Mouse (Mus musculus) G1E-ER4 (cell line): Measurements from ENCODE around the gene Tcl1b1. TPM values are rescaled to one million over a fixed set of nuclear protein-coding genes. Genes with fewer than 3 reads are reported as not detected.
"Not testable (repeated sequence)": the region's sequence is repeated elsewhere in the genome, so short reads cannot be mapped to it uniquely, and the experiment has no call there.

ENCODE experiments used
- GATA1 ChIP-seq: IDR thresholded peaks from one replicate; pipeline ENCODE4 v1.8.0; 2012; ENCODE audit warnings: low read length, inconsistent platforms
- polyA plus RNA-seq: library from polyadenylated mRNA; stranded (reverse); fragments of >175 nt; gene quantifications from 2 replicates; pipeline ENCODE4 v1.2.3, GENCODE M21; 2012

Gene Tcl1b1
- not detected in 2 replicates for polyA plus RNA-seq

DNA sequence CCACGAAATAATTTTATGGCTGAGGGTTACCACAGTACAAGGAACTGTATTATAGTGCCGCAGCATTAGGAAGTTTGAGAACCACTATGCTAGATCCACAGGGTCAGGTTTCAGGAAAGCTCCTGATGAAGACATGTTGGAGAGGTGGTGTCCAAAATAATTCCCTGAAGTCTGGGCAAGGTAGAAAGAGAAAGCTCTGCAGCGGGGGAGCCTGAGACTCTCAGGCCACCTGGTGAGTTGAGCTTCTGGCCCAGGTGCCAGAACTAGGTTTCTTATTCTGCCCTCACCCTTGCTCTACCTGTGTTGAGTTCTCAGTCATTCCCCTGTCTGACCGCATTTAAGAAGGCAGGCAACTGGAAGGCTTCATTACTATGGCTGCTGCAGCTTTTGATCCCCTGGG, at the start of gene Tcl1b1:
Gene Tcl1b1 (plus strand): TSS at position 301 of the 400 bp plus-strand sequence.
- no peak for TF ChIP-seq GATA1

DNA sequence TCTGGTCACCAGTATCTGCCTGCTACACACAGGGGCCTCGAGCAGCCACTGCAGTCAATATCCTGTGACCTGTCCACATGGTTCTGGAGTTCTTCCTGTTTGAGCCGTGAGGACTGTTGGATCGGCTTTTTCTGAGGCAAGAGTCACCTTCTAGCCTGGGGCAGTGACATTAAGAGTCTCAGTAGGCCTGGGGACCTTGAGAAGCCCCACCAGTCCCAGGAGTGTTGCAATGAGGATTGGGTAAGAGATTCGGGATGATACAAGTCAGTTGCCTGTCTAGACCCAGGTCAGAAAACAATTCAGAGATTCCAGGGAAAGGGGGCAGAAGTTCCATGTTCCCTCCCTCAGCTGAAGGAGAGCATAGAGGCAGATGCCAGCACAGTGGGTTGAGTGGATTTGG, 49.7 kb upstream of the Tcl1b1 start:
- no peak for TF ChIP-seq GATA1

DNA sequence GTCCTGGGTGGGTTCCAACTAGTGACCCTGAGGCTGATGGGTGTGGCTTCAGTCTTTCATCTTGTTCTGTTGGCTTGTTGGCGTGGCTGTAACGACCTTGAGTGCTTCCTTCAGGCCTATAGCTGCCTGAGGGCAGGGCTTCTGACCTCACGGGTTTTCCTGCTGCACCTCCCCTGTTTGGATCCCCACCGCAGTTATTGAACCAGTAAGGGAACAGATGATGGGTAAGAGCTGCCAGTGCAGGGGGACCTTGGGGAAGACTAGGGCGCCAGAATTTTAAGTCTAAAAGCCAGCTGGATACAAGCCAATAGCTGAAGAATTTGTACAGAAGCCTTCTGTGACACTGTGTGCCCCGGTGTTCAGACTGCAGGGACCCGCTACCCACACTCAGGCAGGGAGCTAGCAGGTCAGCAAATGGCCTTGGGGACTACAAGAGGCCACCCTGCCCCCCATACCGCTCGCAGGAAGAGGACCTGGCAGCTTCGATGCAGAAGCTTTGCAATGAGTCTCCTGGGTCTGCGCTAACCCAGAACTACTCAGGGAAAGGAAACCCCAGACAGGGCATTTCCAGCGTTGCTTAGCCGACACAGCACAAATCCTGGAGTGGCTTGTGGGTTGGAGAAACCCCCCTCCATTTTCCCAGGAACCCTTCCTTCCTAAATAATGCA, 47.0 kb upstream of the Tcl1b1 start:
- TF ChIP-seq GATA1 = no peak

DNA sequence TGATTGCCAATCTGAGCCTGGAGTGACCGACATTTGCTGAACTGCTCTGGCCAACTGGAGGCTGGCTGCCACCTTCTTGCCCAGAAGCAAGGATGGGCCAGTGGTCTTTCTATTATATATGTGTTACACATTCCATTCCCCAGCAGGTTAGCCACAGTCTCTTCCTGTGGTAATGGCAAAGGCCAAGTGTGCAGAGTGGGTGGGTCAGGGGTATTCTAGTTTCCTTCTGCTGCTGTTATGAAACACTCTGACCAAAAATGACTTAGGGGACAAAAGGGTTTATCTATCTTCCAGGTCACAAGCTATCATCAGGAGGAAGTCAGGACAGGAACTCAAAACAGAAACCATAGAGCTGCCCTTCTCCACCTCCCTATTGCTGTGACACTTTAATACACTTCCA, 42.8 kb upstream of the Tcl1b1 start:
- TF ChIP-seq GATA1 = no peak

DNA sequence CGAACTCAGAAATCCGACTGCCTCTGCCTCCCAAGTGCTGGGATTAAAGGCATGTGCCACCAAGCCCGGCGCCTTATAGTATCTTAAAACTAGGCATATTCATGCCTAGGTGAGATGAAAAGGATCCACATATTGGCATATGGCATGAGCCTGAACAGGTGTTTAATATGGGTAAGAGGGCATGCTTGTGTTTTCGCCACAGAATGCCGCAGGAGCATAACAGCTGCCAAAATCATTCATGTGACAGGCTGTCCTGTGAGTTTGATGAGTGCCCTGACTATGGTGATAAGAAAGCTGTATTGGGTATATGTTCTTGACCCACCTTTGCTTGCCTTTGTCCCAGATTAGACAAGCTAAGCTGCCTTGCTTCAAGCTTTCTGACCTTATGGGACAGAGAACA, 34.1 kb upstream of the Tcl1b1 start:
- no peak for TF ChIP-seq GATA1

DNA sequence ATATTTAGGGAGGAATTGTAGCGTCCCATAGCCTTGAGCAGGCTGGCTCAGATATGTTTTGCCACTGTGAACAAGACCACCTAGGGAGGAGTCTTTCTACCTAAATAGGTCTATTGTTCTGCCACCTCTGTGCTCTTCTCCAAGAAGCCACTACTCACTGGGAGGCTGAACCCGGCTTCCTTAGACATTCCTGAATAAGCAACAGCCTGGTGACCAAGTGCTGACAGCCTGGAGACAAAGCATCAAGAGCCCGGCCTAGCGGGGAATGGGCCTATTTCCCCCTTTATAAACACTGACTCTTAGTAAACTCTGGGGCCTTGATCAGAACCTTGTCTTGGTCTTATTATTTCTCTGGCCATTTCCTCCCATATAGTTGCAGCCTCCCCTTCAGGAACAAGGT, 33.0 kb upstream of the Tcl1b1 start:
- TF ChIP-seq GATA1 = no peak

DNA sequence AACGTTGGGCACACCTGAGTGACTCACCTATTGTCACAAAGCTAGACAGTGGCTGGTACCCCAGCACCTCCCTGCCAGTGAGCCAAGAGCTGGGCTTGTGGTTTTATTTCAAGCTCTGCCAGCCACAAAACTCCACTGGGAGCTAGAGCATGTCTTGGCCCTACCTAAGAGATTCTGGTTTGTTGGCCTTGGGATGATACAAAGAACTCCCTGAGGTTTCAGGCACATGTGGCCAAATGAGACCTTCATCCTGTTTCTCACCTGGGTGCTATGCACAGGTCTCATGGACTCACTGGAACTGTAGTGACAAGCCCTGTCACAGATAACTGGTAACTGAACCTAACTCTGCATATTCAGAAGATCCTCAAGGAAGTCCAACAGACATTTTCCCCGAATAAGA, 31.9 kb upstream of the Tcl1b1 start:
- no peak for TF ChIP-seq GATA1

DNA sequence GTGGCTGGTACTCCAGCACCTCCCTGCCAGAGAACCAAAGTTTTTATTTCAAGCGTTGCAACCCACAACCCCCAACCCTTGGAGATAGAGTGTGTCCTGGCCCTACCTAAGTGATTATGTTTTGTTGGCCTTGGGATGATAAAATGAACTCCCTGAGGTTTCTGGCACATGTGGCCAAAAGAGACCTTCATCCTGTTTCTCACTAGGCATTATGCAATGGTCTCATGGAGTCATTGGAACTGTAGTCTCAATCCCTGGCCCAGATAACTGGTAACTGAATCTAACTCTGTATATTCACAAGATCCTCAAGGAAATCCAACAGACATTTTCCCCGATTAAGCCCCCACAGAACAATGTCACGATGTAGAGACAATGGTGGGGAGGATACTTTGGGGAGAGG, 16.4 kb upstream of the Tcl1b1 start:
- no peak for TF ChIP-seq GATA1

DNA sequence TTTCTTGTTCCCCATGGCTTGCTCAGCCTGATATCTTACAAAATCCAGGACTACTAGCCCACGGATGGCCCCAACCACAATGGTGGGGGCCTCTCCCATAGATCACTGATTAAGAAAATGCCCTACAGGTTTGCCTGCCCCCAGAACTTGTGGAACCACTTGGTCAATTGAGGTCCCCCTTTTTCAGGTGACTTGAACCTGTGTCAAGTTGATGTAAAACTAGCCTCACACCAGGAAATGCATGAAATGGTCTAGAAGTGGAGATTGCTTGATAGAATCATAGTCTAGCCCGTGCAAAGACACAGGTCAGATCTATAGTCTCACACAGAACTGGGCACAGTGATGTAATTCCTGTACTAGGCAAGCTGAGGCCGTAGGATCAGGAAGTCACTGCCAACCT, 13.8 kb upstream of the Tcl1b1 start, which contains the start of gene Tcl1b2:
Gene Tcl1b2 (plus strand): TSS at position 301 of the 400 bp plus-strand sequence.
- TF ChIP-seq GATA1 = no peak

DNA sequence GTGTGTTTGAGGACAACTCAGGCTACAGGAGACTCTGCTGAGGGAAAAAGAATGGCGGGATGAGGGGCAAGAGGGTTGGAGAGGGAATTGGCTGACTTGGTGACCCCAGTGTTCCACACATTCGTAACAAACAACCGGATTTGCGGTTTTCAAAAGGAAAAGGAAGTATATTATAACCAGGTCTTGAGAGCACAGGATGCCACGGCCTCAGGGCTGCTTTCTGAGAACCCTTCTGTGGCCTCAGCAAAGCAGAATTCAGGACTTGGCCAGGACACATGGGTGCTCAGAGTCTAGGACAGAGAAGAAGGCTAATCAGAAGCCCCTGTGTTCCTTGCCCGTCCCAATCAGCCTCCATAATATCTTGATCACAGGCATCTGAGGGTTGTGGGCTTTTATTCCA, 648 bp upstream of the Tcl1b1 start:
- no peak for TF ChIP-seq GATA1

DNA sequence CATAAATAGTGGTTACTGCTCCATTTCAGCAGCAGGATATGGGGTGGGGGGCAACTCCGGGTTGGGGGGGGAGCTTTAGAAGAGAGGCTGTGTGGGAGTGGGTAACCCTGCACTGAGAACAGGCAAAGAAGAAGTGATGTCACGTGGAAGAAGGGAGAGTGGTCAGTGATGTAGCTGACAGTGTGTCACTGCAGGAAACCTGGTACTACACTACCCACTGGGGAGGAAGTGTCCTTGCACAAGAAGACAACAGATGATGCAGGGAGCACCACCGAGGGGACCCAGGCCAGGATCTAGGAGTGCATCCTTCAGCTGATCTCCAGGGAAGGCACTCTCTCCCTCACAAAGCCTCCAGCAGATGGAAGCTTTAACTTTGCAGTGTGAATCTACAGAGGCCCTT, 7.2 kb downstream of the Tcl1b1 start:
- TF ChIP-seq GATA1 = no peak

DNA sequence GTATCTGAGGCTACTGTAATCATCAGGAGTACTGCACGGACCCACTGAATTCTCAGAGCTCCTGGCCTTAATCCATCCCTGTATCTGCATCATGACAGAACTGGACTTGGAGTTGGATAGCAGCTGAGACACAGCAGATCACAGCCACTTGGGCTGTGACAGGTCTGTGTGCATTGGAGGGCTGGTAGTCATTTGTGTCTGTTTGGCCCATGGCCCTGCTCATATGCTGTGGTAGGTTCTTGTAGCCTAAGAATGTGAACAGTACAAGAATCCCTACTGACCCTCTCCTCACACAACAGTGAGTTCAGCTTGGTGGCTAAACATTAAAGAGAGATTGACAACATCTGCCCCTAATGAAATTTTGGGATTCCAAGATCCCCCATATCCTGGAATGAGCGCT, 13.9 kb downstream of the Tcl1b1 start:
- no peak for TF ChIP-seq GATA1

DNA sequence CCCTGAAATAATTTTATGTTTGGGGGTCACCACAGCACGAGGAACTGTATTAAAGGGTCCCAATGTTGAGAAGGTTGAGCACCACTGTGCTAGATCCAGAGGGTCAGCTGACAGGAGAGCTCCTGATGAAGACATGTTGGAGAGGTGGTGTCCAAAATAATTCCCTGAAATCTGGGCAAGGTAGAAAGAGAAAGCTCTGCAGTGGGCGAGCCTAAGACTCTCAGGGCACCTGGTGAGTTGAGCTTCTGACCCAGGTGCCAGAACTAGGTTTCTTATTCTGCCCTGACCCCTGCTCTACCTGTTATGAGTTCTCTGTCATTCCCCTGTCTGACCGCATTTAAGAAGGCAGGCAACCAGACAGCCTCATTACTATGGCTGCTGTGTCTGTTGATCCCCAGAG, 16.6 kb downstream of the Tcl1b1 start, which contains the start of gene Tcl1b5:
Gene Tcl1b5 (plus strand): TSS at position 301 of the 400 bp plus-strand sequence.
- TF ChIP-seq GATA1 = not testable (repeated sequence)

DNA sequence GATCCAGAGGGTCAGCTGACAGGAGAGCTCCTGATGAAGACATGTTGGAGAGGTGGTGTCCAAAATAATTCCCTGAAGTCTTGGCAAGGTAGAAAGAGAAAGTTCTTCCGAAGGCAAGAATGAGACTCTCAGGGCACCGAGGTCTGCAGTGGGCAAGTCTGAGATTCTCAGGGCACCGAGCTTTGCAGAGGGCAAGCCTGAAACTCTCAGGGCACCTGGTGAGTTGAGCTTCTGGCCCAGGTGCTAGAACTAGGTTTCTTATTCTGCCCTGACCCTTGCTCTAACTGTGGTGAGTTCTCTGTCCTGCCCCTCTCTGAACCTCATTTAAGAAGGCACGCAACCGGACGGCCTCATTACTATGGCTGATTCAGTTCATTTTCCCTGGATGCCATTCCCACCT, 31.3 kb downstream of the Tcl1b1 start, which contains the start of gene Tcl1b3:
Gene Tcl1b3 (plus strand): TSS at position 301 of the 400 bp plus-strand sequence.
- not testable (repeated sequence) for TF ChIP-seq GATA1

DNA sequence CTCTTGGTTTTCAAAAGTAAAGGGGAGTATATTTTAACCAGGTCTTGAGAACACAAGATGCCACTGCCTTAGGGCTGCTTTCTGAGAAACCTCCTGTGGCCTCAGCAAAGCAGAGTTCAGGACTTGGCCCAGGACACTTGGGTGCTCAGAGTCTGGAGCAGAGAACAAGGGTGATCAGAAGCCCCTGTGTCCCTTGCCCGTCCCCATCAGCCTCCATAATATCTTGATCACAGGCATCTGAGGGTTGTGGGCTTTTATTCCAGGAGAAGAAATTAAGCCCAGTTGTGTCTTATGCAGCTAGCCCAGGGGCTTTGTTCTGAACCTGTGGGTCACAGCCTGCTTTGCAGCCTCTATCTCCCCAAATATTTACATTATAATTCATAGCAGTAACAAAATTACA, 42.2 kb downstream of the Tcl1b1 start, which contains the start of gene Tcl1b4:
Gene Tcl1b4 (plus strand): TSS at position 301 of the 400 bp plus-strand sequence.
- TF ChIP-seq GATA1 = not testable (repeated sequence)

DNA sequence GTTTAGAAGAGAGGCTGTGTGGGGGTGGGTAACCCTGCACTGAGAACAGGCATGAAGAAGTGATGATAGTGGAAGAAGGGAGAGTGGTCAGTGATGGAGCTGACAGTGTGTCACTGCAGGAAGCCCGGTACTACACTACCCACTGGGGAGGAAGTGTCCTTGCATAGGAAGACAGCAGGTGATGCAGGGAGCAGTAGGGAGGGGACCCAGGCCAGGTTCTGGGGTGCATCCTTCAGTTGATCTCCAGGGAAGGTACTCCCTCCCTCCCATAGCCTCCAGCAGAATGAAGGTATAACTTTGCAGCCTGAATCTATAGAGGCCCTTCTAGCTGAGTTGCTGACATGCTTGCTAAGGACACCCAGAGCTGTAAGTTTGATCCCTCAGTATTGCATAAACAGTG, 47.6 kb downstream of the Tcl1b1 start:
- no peak for TF ChIP-seq GATA1

DNA sequence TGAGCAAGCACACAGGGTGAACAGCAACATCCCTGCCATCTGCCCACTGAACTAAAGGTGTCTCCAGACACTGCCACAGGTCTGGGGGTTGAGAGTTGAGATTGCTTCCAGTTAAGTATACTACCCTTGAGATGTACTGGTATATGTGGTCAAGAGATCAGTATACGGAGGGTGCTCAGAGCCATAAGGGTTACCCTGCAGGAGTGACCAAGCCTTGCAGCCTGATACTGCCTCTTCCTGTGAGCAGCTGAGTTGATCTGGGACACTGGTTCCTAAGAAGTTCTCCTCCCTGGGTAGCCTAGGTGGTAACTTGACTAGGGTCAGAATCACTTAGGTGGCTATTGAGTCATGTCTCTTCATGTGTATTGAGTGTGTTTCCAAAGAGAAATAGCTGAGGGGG, 49.0 kb downstream of the Tcl1b1 start:
- no peak for TF ChIP-seq GATA1
